Mouse (Mus musculus) ES-Bruce4 (cell line): ENCODE measurements around the gene Khk. TPM values are rescaled to one million over a fixed set of nuclear protein-coding genes. Genes with fewer than 3 reads are reported as not detected.

Experiments used
- H3K27ac ChIP-seq: 2 replicates; pipeline ENCODE4 v1.5.1; 2012; ENCODE audit warnings: low read length, inconsistent platforms; ENCODE audit not compliant: insufficient read depth
- H3K27me3 ChIP-seq: 2 replicates; pipeline ENCODE4 v1.6.1; 2012; ENCODE audit warnings: mild to moderate bottlenecking, low read length, inconsistent platforms; ENCODE audit not compliant: control insufficient read depth, poor library complexity, insufficient read depth, severe bottlenecking
- H3K36me3 ChIP-seq: 2 replicates; pipeline ENCODE4 v1.6.1; 2012; ENCODE audit warnings: inconsistent platforms, mild to moderate bottlenecking, low read length, moderate library complexity; ENCODE audit not compliant: control insufficient read depth, poor library complexity, insufficient read depth, severe bottlenecking
- H3K4me1 ChIP-seq: one replicate; pipeline ENCODE4 v1.8.1; 2011; ENCODE audit warnings: low read length; ENCODE audit not compliant: control insufficient read depth, insufficient read depth
- H3K4me3 ChIP-seq: 2 replicates; pipeline ENCODE4 v1.5.1; 2011; ENCODE audit warnings: low read depth, mild to moderate bottlenecking, low read length
- H3K9ac ChIP-seq: 2 replicates; pipeline ENCODE4 v1.6.1; 2012; ENCODE audit warnings: low read depth, mild to moderate bottlenecking, inconsistent platforms; ENCODE audit not compliant: poor library complexity, severe bottlenecking
- H3K9me3 ChIP-seq: replicated peaks from 2 replicates; pipeline ENCODE4 v1.6.1; 2012; ENCODE audit warnings: mild to moderate bottlenecking, low read length, inconsistent platforms; ENCODE audit not compliant: control insufficient read depth, poor library complexity, insufficient read depth, severe bottlenecking
- CTCF ChIP-seq: IDR thresholded peaks from one replicate; pipeline ENCODE4 v1.8.1; 2011; ENCODE audit warnings: low read depth, low read length
- EP300 ChIP-seq: IDR thresholded peaks from 2 replicates; pipeline ENCODE4 v1.6.1; 2011; ENCODE audit warnings: low read depth, low read length; ENCODE audit not compliant: insufficient read depth
- POLR2A ChIP-seq: IDR thresholded peaks from one replicate; pipeline ENCODE4 v1.8.1; 2011; ENCODE audit warnings: low read length; ENCODE audit not compliant: insufficient read depth
- polyA plus RNA-seq: library from polyadenylated mRNA; stranded (reverse); fragments of >200 nt; gene quantifications from 2 replicates; pipeline ENCODE4 v1.2.4, GENCODE M21; 2011; ENCODE audit warnings: low read depth; ENCODE audit not compliant: missing spikeins, insufficient read depth, insufficient read length

Khk gene
- polyA plus RNA-seq, 1 experiment = 12.9 TPM

DNA sequence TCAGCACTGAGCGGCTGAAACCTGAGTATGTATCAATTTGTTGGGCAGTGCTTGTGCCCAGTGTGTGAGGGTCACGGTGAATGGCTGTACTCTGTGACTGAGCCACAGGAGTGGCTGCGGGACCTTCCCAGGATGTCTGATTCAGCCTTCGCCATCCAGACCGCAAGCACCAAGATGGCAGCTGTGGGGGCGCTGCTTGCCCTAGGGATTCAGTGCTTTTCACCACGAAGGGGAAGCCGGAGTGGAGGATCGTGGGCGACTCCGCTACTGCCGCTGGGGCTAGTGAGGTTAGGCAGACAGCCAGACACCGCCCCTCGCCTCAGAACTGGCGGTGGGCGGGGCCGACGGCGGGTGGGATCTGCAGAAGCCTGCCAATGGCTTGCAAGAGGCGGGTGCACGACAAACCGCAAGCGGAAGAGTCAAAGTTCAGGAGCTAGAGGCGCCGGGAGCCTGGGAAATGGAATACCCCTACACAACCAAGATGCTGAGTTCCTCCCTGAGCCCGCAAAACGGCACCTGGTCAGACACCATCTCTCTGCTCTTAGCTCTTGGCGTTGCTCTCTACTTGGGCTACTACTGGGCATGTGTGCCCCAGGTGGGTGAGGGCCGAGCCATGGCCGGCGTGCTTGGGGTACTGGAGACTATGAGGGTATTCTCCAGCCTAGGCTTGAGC lies 28.6 kb downstream of the Khk start:
- Histone ChIP-seq H3K9ac (peak overlapping the region; percentile 58), H3K36me3 (peaks cover 6% of the 10 kb centered on the region), H3K4me1 (no peaks in the 10 kb centered on the region), H3K4me3 (peak overlapping the region; percentile 96), H3K27ac (no peak overlapping the region), H3K9me3 (no peaks in the 10 kb centered on the region), H3K27me3 (no peaks in the 10 kb centered on the region)
- TF ChIP-seq CTCF = no peak
- no peak for TF ChIP-seq EP300
- peak; percentile 87 for TF ChIP-seq POLR2A

DNA sequence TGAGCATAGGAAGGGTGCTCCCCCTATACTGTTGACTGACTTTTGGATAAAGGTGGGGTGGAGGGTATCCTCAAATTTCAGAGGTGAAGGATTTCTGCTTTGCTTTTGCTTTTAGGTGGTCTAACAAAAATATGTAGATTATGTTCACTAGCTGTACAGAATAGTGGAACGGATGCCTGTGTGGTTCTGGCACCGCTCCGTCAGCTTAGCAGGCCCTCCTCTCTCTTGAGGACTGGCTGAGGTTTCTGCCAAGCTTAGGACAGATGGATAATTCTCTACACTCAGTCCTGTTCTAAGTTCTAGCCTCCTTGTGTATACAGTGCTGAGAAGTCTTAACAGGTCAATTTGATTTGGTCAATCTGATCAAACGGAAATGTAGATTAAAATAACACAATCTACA lies 29.2 kb downstream of the Khk start:
- Histone ChIP-seq H3K36me3 (peaks cover 13% of the 10 kb centered on the region), H3K9ac (peak overlapping the region; percentile 58), H3K4me3 (peak overlapping the region; percentile 96), H3K9me3 (no peaks in the 10 kb centered on the region), H3K27me3 (no peaks in the 10 kb centered on the region), H3K4me1 (no peaks in the 10 kb centered on the region), H3K27ac (no peak overlapping the region)
- TF ChIP-seq CTCF (no peak), EP300 (no peak), POLR2A (no peak)

DNA sequence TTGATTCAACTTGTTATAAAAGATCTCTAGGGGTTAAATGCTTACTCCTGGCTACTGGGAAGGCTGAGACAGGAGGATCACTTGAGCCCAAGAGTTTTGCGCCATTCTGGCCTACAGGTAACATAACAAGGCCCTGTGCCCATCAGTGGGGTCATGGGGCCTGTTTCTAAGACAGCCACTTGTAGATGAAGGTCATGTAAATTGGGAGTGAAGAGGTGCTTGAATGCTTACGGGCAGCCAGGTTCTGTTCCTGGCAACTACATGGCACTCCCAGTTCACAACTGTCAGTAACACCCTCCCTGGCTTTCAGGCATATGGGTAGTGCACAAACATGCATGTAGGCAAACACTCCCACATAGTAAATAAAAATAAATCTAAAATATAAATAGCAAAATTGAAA lies 29.7 kb downstream of the Khk start:
- Histone ChIP-seq H3K9ac (no peak overlapping the region), H3K9me3 (no peaks in the 10 kb centered on the region), H3K4me1 (no peaks in the 10 kb centered on the region), H3K36me3 (peaks cover 18% of the 10 kb centered on the region), H3K27me3 (no peaks in the 10 kb centered on the region), H3K27ac (no peak overlapping the region), H3K4me3 (no peak overlapping the region)
- TF ChIP-seq EP300 (no peak), CTCF (no peak), POLR2A (no peak)

DNA sequence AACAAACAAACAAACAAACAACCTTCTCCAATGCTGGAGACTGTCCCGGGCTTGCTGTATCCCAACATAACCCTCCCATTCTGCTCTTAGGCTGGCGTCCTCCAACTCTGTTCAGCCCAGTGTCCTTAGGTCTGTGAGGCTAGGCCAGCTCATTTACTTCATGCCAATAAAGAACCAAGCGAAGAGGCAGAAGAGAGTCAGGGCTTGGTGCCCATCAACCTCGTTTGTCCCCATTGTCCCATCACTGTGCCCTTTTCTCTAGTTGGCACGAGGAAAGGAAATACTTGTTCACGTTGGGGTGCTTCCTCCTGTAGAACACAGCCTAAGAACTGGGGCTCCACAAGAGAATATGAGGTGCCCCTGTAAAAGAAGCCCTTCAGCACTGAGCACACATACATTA lies 30.5 kb downstream of the Khk start:
- no peaks in the 10 kb centered on the region for H3K9me3 ChIP-seq
- no peaks in the 10 kb centered on the region for H3K4me1 ChIP-seq
- no peaks in the 10 kb centered on the region for H3K27me3 ChIP-seq
- TF ChIP-seq EP300 (no peak), POLR2A (no peak), CTCF (no peak)
- no peak overlapping the region for H3K4me3 ChIP-seq
- no peak overlapping the region for H3K27ac ChIP-seq
- no peak overlapping the region for H3K9ac ChIP-seq
- peaks cover 20% of the 10 kb centered on the region for H3K36me3 ChIP-seq

DNA sequence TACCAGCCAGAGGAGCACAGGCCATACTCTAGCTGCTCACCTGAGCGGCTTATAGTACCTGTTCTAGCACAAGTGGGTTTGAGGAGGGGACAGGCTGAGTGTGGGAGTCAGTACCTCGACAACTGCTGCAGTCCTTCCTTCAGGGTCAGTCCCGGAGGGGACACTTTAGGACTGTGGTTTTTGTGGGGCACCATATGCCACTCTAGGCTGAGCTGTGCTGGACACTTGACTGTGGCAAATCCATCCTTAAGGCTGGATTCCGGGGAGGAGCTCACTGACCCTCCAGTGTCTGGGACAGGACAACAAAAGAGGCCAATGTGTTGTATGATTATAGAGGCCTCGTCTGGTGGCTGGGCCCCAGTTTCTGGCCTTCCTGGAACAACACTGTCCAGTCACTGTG lies 31.3 kb downstream of the Khk start:
- H3K27me3 ChIP-seq = no peaks in the 10 kb centered on the region
- TF ChIP-seq CTCF (no peak), POLR2A (no peak), EP300 (no peak)
- H3K9me3 ChIP-seq = no peaks in the 10 kb centered on the region
- peaks cover 20% of the 10 kb centered on the region for H3K36me3 ChIP-seq
- no peak overlapping the region for H3K9ac ChIP-seq
- H3K4me1 ChIP-seq = no peaks in the 10 kb centered on the region
- H3K4me3 ChIP-seq = no peak overlapping the region
- no peak overlapping the region for H3K27ac ChIP-seq

DNA sequence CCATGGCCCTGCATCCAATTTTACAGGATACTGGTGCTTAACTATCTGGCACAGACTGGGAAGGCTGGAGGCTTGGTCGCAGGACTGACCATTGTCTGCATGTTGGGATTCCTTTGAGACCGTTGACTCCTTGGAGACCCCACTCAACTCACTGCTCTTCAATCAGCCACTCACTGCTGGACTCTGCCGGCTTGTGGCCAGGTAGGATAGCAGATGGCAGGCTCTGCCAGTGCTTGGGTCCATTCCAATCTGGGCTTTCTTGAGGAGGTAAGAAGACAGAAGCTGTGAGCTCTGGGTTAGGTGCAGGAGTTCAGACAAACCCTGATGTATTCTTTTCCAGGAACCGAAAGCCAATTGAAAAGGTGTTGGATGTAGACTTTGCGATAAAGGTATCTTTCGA lies 32.8 kb downstream of the Khk start:
- H3K4me1 ChIP-seq = no peaks in the 10 kb centered on the region
- no peaks in the 10 kb centered on the region for H3K9me3 ChIP-seq
- TF ChIP-seq CTCF (no peak), EP300 (no peak), POLR2A (no peak)
- no peak overlapping the region for H3K9ac ChIP-seq
- peaks cover 30% of the 10 kb centered on the region for H3K36me3 ChIP-seq
- H3K27me3 ChIP-seq = no peaks in the 10 kb centered on the region
- H3K27ac ChIP-seq = no peak overlapping the region
- H3K4me3 ChIP-seq = no peak overlapping the region
